Mouse (Mus musculus): ENCODE measurements at regions not wholly inside any gene's neighbourhood (a gene's known extent, or its start where the extent isn't known, plus 50 kb on each side); places are given as distances from the start of the nearest gene placed in this dataset.

DNA sequence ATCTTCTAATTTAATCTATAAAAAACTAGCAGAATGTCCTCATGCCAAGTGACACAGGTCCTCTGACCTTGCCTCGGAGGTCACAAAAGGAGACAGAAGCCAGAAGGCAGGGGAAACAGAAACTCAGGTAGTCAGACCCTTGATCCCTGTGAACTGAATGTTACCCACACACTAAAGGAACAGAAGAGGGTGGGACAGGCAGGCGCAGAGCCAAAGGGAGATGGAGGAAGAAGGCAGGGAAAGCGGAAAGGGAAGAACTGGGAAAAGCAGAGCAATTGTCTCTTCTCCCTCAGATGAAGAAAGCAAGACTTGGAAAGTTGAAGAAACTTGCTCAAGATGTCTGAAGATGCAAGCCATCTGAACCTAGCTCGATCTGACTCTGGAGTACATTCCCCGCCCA is 62.7 kb upstream of the Gm15217 start:
- TF ChIP-seq TCF12 (IDR thresholded peaks at IDR 0.05; ENCODE audit: insufficient read depth, poor library complexity, severe bottlenecking) (no peak), USF1 (IDR thresholded peaks at IDR 0.05; ENCODE audit: low read depth) (no peak), MAX (IDR thresholded peaks at IDR 0.05; ENCODE audit: low read depth) (no peak), POLR2A (IDR thresholded peaks at IDR 0.05; ENCODE audit: insufficient read length, low read depth) (no peak), POLR2AphosphoS2 (IDR thresholded peaks at IDR 0.05; ENCODE audit: insufficient read length, low read depth) (no peak), CEBPB (IDR thresholded peaks at IDR 0.05; ENCODE audit: insufficient read depth, poor library complexity, severe bottlenecking) (no peak), TCF3 (IDR thresholded peaks at IDR 0.05; ENCODE audit: insufficient read length, low read depth) (no peak), E2F4 (IDR thresholded peaks at IDR 0.05; ENCODE audit: insufficient read depth) (no peak), SRF (IDR thresholded peaks at IDR 0.05; ENCODE audit: control insufficient read depth, insufficient read length, low read depth) (no peak), MYOG (IDR thresholded peaks at IDR 0.05; ENCODE audit: control insufficient read depth in 1 of 3, insufficient read depth in 1 of 3, insufficient read length in 2 of 3, low read depth in 2 of 3) (no peak), REST (IDR thresholded peaks at IDR 0.05; ENCODE audit: insufficient read depth, insufficient read length) (no peak)

Measured in myocyte (in vitro differentiated cells).